Mouse (Mus musculus): ENCODE data around the gene Rbpms2. TPM values are rescaled to one million over a fixed set of nuclear protein-coding genes. Genes with fewer than 3 reads are reported as not detected.

Rbpms2 gene
- 0.05 and 0.10 TPM in 2 replicates for polyA plus RNA-seq (2012)

- TF ChIP-seq GATA1 (IDR thresholded peaks at IDR 0.05; ENCODE audit: low read length), result no peak
Measured at GRCm38 (mm10) chr9:65629025-65629766, at the start of gene Rbpms2. TSS of gene Rbpms2 (plus strand) at chr9:65629648.

DNA sequence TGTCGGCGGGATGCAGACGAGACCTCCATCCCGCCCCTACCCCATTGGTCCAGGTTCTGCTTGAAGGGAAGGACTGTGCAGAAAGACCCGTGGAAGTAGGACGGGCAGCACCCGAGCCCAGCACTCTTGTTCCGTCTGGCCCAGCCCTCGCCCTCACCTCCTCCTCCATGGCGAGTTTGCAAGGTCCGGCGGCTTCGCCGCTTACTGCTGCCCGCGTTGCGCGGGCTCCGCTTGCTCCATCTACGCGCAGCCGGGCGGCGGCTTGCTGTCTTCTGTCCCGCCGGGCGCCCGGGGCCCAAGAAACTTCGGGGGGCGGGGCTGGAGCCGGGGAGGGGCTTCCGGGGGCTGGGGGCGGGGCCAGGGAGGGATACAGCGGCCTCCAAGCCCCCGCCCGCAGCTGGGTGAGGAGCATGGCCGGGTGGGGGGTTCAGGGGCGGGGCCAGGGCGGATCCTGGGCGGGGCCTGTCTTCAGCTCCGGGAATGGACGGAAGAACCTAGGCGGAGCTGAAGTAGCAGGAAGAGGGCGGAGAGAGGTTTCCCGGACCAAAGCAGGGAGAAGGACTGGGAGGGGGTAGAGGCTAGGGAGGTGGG lies 49.6 kb upstream of the Rbpms2 start, which contains the start of gene Plekho2:
Plekho2 (minus strand) TSS at position 260 of the 591 bp plus-strand sequence.
- no peak for TF ChIP-seq GATA1 (IDR thresholded peaks at IDR 0.05; ENCODE audit: low read length)

- no peak for TF ChIP-seq GATA1 (IDR thresholded peaks at IDR 0.05; ENCODE audit: low read length)
Measured at GRCm38 (mm10) chr9:65580401-65581256, 48.8 kb upstream of the Rbpms2 start.

DNA sequence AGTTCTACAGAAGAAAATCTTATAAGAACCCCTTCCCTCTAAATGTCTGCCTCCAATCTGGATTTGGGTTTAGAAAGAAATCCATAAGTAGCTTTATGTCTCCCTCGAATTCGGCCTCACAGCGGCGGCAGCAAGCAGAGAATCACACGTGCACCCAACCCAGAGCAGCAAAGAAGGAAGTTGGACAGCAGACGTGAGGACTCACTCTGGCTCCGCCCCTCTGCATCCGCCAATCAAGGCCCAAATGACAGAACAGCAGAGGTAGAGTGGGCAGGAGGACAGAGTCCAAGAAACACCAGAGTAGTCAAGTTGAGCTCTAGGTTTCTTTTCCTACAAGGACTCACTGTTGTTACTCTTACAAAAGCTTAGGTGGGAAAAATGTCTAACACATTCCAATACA lies 46.4 kb upstream of the Rbpms2 start:
- no peak for TF ChIP-seq GATA1 (IDR thresholded peaks at IDR 0.05; ENCODE audit: low read length)

- no peak for TF ChIP-seq GATA1 (IDR thresholded peaks at IDR 0.05; ENCODE audit: low read length)
Measured at GRCm38 (mm10) chr9:65586406-65587269, 42.8 kb upstream of the Rbpms2 start, which contains the start of gene Pif1. TSS of gene Pif1 (plus strand) at chr9:65587160.

GRCm38 (mm10) chr9:65587270-65587572 lies 42.2 kb upstream of the Rbpms2 start:
- no peak for TF ChIP-seq GATA1 (IDR thresholded peaks at IDR 0.05; ENCODE audit: low read length)

DNA sequence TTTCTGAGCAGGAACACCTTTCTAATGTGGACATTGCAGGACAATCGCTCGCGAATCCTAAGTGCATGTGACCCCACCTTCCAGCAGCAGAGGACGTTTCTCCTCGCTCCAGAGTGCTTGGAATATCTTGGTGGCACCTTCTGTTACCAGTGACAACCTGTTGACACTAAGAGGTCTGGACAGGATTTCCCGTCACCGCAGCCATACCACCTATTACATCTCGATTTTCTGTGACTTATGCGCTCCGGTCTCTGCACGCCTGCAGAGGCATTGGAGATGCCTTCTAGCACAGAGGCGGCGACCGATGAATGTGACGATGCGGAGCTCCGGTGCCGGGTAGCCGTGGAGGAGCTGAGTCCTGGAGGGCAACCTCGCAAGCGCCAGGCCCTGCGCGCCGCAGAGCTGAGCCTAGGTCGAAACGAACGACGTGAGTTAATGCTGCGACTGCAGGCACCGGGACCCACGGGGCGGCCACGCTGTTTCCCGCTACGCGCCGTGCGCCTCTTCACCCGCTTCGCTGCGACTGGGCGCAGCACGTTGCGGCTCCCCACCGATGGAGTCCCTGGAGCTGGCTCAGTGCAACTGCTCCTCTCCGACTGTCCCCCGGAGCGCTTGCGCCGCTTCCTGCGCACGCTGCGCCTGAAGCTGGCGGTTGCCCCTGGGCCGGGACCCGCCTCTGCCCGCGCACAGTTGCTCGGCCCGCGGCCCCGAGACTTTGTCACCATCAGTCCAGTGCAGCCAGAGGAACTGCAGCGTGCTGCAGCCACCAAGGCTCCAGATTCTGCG lies 41.7 kb upstream of the Rbpms2 start:
- TF ChIP-seq GATA1 (IDR thresholded peaks at IDR 0.05; ENCODE audit: low read length), result no peak

DNA sequence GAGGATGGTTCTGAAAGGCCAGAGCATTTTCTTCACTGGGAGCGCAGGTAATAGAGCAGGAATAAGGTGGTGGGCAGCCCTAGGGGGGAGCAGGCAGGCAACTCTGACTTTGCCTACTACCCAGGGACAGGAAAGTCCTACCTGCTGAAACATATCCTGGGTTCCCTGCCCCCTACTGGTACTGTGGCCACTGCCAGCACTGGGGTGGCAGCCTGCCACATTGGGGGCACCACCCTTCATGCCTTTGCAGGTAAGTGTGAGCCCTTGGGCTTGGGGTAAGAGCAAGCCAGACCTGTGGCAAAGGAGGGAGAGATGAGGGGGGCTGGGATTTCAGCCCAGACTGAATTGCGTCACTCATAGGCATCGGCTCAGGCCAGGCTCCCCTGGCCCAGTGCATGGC lies 40.4 kb upstream of the Rbpms2 start:
- TF ChIP-seq GATA1 (IDR thresholded peaks at IDR 0.05; ENCODE audit: low read length), result no peak

DNA sequence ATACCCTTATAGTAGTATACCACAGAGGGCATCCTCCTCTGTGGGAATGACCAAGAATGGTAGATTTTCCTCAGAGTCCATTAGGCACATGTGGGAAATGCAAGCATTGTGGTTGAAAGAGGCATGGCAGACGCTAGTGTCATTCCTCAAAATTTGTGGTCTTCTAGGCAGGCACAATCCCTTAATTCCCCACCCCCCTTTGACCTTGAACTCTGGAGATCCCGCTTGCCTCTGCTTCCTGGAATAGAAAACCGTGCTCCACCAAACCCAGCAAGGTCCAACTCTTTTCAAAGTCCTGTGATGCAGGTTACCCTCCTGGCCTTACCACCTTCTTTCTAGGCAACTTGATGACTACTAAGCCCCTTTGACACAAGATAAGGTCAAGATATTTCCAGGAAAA lies 36.7 kb upstream of the Rbpms2 start:
- TF ChIP-seq GATA1 (IDR thresholded peaks at IDR 0.05; ENCODE audit: low read length), result no peak

DNA sequence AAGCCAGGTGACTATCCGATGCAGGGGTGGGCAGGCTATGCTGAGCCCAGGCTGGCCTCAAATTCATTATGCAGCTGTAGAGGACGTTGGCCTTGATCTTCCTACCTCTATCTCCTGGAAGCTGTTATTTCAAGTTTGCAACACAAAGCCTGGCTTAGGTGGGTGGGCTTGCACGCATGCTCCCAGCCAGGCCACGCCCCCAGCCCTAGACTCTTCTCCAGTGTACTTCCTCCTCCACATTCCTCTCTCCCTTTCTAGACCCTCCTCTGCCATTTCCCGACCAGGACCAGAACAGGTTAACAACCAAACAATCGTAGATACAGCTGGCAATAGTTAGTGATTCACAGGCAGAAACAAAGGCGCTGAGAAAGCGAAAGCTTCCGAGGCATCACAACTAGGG lies 35.9 kb upstream of the Rbpms2 start:
- no peak for TF ChIP-seq GATA1 (IDR thresholded peaks at IDR 0.05; ENCODE audit: low read length)

- no peak for TF ChIP-seq GATA1 (IDR thresholded peaks at IDR 0.05; ENCODE audit: low read length)
Measured at GRCm38 (mm10) chr9:65598765-65599249, 30.6 kb upstream of the Rbpms2 start.

DNA sequence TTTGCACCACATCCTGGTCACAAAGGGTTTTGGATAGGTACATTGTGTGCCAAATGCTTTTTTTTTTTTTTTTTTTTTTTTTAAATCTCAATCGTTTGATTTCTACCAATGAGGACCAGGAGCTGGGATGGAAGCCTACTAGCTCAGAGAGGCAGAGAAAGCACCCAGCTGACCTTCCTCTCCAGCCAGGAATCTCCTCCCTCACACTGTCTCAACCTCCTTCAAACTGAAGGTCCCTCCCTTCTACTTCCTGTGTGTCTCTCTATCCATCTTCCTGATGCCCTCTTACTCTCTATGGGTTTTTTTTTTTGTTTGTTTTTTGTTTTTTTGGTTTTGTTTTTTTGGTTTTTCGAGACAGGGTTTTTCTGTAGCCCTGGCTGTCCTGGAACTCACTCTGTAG lies 28.5 kb upstream of the Rbpms2 start:
- no peak for TF ChIP-seq GATA1 (IDR thresholded peaks at IDR 0.05; ENCODE audit: low read length)

- TF ChIP-seq GATA1 (IDR thresholded peaks at IDR 0.05; ENCODE audit: low read length), result no peak
Measured at GRCm38 (mm10) chr9:65603401-65604102, 25.9 kb upstream of the Rbpms2 start.

Measured in G1E-ER4 (cell line).